Mouse (Mus musculus): ENCODE measurements at regions not wholly inside any gene's neighbourhood (a gene's known extent, or its start where the extent isn't known, plus 50 kb on each side); places are given as distances from the start of the nearest gene placed in this dataset.
"Not testable (repeated sequence)": the region's sequence is repeated elsewhere in the genome, so short reads cannot be mapped to it uniquely, and the experiment has no call there.

- not testable (repeated sequence) for DNase-seq
These were observed 456.2 kb upstream of the Brinp1 start for GRCm38 (mm10) chr4:69410411-69410810.

- no peak for DNase-seq
These were observed 441.3 kb upstream of the Brinp1 start for GRCm38 (mm10) chr4:69395451-69395850.

- peak; percentile 51 for DNase-seq
These were observed 429.1 kb upstream of the Brinp1 start for GRCm38 (mm10) chr4:69383318-69383717.

GRCm38 (mm10) chr4:69346979-69347465, 392.8 kb upstream of the Brinp1 start:
- DNase-seq, result no peak

- DNase-seq, result no peak
These were observed 373.4 kb upstream of the Brinp1 start for GRCm38 (mm10) chr4:69327606-69328005.

Data from right cerebral cortex, adult 18-20 months (tissue).